Mouse (Mus musculus) small intestine, adult 2 months (tissue): ENCODE measurements at regions not wholly inside any gene's neighbourhood (a gene's known extent, or its start where the extent isn't known, plus 50 kb on each side); places are given as distances from the start of the nearest gene placed in this dataset.

Source experiments
- CTCF ChIP-seq: fragments of 200-500 bp; IDR thresholded peaks from 2 replicates; pipeline ENCODE4 v1.5.1; 2012; ENCODE audit warnings: low read depth, mild to moderate bottlenecking, control low read depth, inconsistent platforms, low read length, moderate library complexity, mixed read lengths; ENCODE audit not compliant: insufficient replicate concordance, insufficient read length; ENCODE audit errors: extremely low read depth
- POLR2A ChIP-seq: fragments of 200-500 bp; IDR thresholded peaks from 2 replicates; pipeline ENCODE4 v1.6.1; 2012; ENCODE audit warnings: low read depth, mild to moderate bottlenecking, control low read depth, inconsistent platforms, low read length, moderate library complexity

- no peak for TF ChIP-seq POLR2A
- no peak for TF ChIP-seq CTCF
These were observed 178.2 kb upstream of the Ctnnb1 start for GRCm38 (mm10) chr9:120750820-120751219.
